Mouse (Mus musculus): ENCODE measurements around the gene Pnpla5. TPM values are rescaled to one million over a fixed set of nuclear protein-coding genes. Genes with fewer than 3 reads are reported as not detected.
"Not testable (repeated sequence)": the region's sequence is repeated elsewhere in the genome, so short reads cannot be mapped to it uniquely, and the experiment has no call there.

Pnpla5 gene
- polyA plus RNA-seq, 1 experiment = not detected

DNA sequence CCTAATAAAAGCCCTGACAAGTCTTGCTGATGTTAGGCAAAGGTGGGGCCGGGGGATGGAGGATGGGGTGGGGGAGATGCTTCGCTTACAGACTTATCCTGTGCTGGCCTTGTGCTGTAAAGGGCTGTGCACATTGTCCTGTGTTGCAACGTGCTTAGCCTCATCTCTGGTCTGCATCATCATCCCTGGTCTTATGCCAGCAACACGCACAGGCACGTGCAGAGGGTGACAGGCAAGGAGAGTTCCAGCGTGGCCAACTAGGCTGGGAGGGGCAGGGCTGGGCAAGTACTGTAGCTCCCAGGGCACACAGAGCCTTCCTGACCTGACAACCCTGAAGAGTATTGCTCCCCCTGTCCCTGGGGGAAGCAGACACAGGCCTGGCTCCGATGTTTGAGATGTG is 1.9 kb downstream of the Pnpla5 start:
- Histone ChIP-seq H3K4me1 (ENCODE audit: control insufficient read depth, insufficient read depth, low read length) (peaks cover 6% of the 10 kb centered on the region), H3K4me3 (ENCODE audit: insufficient read depth, low read length) (no peak overlapping the region), H3K27ac (ENCODE audit: insufficient read depth, low read depth, low read length) (no peak overlapping the region)
- TF ChIP-seq POLR2A (IDR thresholded peaks at IDR 0.05; ENCODE audit: borderline replicate concordance, low read depth, low read length) (no peak), CTCF (IDR thresholded peaks at IDR 0.05; ENCODE audit: low read depth, low read length) (no peak)

DNA sequence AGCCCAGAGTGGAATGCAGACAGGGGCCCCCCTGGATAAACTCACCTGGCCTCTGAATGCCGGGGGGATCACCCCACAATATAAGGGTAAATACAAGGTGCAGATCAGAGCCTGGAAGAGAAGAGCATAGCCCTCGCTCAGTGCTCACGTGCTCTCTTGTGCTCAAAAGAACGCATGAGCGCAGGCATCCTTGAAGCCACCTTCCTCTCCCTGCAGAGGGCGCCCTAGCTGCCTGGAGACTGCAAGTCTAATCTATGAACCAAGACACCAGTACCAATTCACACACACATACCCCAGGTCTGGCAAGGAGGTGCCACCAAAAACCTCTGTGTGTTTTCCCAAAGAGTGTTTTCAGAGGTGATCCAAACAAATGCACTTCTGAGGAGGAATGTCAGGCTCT is 2.4 kb downstream of the Pnpla5 start:
- H3K4me3 ChIP-seq (ENCODE audit: insufficient read depth, low read length) = no peak overlapping the region
- TF ChIP-seq POLR2A (IDR thresholded peaks at IDR 0.05; ENCODE audit: borderline replicate concordance, low read depth, low read length) = no peak
- peak; percentile 39 for TF ChIP-seq CTCF (IDR thresholded peaks at IDR 0.05; ENCODE audit: low read depth, low read length)
- peaks cover 2% of the 10 kb centered on the region; the same call in 1 of the 2 replicates for H3K4me1 ChIP-seq (ENCODE audit: control insufficient read depth, insufficient read depth, low read length)
- no peak overlapping the region for H3K27ac ChIP-seq (ENCODE audit: insufficient read depth, low read depth, low read length)

DNA sequence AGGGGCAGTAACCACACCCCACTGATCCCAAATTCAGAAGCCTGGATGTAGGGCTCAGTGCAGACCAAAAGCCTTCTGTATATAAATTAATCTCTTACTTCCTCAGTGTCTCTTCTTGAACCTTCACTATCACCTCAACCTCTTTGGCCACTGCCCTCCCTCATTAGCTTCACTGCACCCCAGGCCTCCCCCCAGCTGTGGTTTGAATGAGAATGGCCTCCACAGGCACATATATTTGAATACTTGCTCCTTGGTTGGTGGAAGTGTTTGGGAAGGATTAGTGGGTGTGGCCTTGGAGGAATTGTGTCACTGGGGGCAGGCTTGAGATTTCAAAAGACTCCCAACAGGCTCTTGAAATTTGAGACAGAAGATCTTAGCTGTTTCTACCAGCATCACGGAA is 6.5 kb downstream of the Pnpla5 start:
- Histone ChIP-seq H3K4me3 (ENCODE audit: insufficient read depth, low read length) (no peak overlapping the region), H3K27ac (ENCODE audit: insufficient read depth, low read depth, low read length) (no peak overlapping the region), H3K4me1 (ENCODE audit: control insufficient read depth, insufficient read depth, low read length) (no peaks in the 10 kb centered on the region)
- TF ChIP-seq CTCF (IDR thresholded peaks at IDR 0.05; ENCODE audit: low read depth, low read length) (no peak), POLR2A (IDR thresholded peaks at IDR 0.05; ENCODE audit: borderline replicate concordance, low read depth, low read length) (no peak)

DNA sequence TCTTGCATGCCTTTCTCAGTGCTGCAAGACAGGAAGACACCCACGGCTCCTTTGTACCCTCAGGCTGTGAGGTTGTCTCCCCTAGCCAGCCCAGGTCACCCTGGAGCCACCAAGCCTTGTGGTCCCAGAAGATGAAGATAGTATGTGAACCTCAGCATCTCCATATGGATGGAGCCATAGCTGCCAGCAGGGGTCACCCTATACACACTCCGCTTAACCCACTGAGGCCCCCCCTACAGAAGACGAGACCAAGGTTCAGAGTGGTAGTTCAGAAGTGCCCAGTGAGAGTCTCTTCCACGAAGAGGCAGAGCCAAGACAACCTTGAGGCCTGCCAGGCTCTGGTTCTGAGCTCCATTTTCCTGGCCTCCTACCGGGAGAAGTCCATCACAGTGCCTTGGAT is 7.2 kb downstream of the Pnpla5 start:
- Histone ChIP-seq H3K27ac (ENCODE audit: insufficient read depth, low read depth, low read length) (no peak overlapping the region), H3K4me1 (ENCODE audit: control insufficient read depth, insufficient read depth, low read length) (no peaks in the 10 kb centered on the region), H3K4me3 (ENCODE audit: insufficient read depth, low read length) (no peak overlapping the region)
- TF ChIP-seq CTCF (IDR thresholded peaks at IDR 0.05; ENCODE audit: low read depth, low read length) (peak; percentile 14; the same call in 1 of the 2 replicates), POLR2A (IDR thresholded peaks at IDR 0.05; ENCODE audit: borderline replicate concordance, low read depth, low read length) (no peak)

DNA sequence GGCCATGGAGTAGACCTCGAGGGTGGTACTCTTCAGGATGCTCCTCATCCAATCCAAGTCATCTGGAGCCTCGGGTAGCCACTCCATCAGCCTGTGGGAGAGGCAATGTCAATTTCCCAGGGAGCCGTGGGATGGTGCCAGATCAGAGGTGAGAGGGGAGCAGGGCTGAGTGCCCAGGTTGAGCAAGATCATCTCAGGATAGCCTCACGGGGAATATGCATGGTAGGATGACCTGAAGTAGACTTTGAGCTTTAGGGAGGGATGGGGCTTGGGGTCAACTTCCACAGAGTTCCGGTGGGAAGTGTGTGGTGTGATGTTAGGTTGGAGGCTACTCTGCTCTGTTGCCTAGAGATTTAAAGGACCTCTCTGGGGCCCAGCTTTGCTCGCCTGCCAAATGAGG is 9.1 kb downstream of the Pnpla5 start:
- TF ChIP-seq CTCF (IDR thresholded peaks at IDR 0.05; ENCODE audit: low read depth, low read length) (no peak), POLR2A (IDR thresholded peaks at IDR 0.05; ENCODE audit: borderline replicate concordance, low read depth, low read length) (no peak)
- H3K4me3 ChIP-seq (ENCODE audit: insufficient read depth, low read length) = no peak overlapping the region
- no peak overlapping the region for H3K27ac ChIP-seq (ENCODE audit: insufficient read depth, low read depth, low read length)
- no peaks in the 10 kb centered on the region for H3K4me1 ChIP-seq (ENCODE audit: control insufficient read depth, insufficient read depth, low read length)

DNA sequence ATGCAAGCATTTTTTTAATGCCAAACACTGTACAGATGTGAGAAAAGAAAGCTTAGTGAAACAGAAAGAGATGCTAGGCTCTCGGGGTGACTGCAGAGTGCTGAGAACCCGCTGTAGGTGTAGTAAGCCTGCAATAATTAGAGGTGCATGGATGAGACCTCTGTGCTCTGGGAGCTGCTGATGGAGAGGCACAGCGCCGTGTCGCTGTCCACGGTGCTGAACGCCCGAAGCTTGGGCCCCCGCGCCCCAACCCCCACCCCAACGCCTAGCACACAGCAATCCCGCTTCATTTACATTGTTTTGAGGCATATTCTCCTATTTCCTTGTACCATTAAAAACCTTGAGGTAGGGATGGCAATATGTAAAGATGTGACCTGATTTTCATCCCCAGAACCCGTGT is 14.1 kb downstream of the Pnpla5 start:
- no peak overlapping the region for H3K27ac ChIP-seq (ENCODE audit: insufficient read depth, low read depth, low read length)
- no peak overlapping the region for H3K4me3 ChIP-seq (ENCODE audit: insufficient read depth, low read length)
- no peak for TF ChIP-seq CTCF (IDR thresholded peaks at IDR 0.05; ENCODE audit: low read depth, low read length)
- TF ChIP-seq POLR2A (IDR thresholded peaks at IDR 0.05; ENCODE audit: borderline replicate concordance, low read depth, low read length) = no peak
- peaks cover 2% of the 10 kb centered on the region; the same call in 1 of the 2 replicates for H3K4me1 ChIP-seq (ENCODE audit: control insufficient read depth, insufficient read depth, low read length)

DNA sequence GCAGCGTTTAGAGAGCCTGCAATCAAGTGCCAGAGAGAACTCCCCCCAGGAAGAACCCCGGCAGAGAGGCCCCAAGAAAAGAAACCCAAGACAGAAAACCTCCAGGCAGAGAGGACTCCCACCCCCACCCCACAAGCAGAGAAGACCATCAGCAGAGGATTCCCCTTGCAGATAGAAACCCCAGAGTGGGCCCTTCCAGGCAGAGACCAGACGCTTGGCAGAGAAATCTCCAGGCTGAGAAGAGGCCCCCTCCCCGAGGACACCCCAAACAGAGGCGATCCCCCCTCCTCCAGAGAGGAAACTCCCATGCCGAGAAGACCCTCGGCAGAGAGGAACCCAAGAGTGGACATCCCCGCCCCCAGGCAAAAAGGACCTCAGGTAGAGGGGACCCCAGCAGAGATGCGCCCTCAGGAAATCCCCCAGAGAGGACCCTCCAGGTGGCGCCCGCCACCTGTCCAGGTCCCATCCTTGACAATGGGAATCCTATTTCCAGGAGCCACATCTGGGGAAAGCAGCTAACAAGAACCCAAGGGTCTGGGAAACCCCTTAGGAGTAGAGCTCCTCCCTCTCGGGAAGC is 17.0 kb downstream of the Pnpla5 start:
- H3K27ac ChIP-seq (ENCODE audit: insufficient read depth, low read depth, low read length) = no peak overlapping the region
- TF ChIP-seq POLR2A (IDR thresholded peaks at IDR 0.05; ENCODE audit: borderline replicate concordance, low read depth, low read length) = no peak
- TF ChIP-seq CTCF (IDR thresholded peaks at IDR 0.05; ENCODE audit: low read depth, low read length) = no peak
- peak overlapping the region; percentile 52 for H3K4me3 ChIP-seq (ENCODE audit: insufficient read depth, low read length)
- peaks cover 2% of the 10 kb centered on the region; the same call in 1 of the 2 replicates for H3K4me1 ChIP-seq (ENCODE audit: control insufficient read depth, insufficient read depth, low read length)

DNA sequence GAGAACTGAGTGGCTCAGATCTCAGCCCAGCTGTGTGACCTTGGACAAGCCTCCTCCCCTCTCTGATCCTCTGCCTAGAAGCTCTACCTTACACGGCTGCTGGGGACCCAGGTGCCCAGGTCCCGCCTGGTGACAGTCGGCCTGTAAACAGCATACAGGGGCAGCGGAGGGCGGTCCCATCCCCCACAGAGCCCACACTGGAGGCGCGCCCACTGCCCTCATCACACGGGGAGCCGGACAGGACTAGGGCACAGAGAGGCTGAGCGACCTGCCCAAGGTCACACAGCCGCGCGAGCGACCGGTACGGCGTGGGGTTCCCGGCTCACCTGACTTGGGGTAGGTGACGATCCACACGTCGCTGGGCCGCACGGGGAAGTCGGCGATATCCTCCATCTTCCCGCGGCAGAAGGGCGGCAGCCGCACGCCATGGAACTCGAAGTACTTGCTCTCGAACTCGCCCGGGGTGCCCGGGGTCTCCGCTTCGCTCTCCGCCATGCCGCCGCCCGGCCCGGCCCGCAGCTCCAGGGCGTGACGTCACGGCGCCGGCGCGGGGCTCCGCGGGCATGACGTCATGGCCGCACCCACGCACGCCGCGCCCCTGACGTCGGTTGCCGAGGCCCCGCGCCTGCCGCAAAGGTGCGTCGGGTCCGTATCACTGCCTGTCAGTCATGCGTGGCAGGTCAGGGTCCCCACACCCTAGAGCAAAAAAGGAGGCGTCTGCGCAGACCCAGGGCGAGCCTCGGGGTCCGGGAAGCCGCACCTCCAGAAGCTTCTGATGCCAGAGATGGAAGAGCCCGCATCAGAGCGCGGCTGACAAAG is 17.7 kb downstream of the Pnpla5 start, which contains the start of gene Sult4a1:
Gene Sult4a1 (minus strand): TSS at position 650 of the 819 bp plus-strand sequence.
- H3K27ac ChIP-seq (ENCODE audit: insufficient read depth, low read depth, low read length) = no peak within 1 kb of the TSS
- H3K4me3 ChIP-seq (ENCODE audit: insufficient read depth, low read length) = peak within 1 kb of the TSS; percentile 52
- TF ChIP-seq CTCF (IDR thresholded peaks at IDR 0.05; ENCODE audit: low read depth, low read length) (no peak), POLR2A (IDR thresholded peaks at IDR 0.05; ENCODE audit: borderline replicate concordance, low read depth, low read length) (no peak)
- peaks cover 2% of the 10 kb centered on the region; the same call in 1 of the 2 replicates for H3K4me1 ChIP-seq (ENCODE audit: control insufficient read depth, insufficient read depth, low read length)

DNA sequence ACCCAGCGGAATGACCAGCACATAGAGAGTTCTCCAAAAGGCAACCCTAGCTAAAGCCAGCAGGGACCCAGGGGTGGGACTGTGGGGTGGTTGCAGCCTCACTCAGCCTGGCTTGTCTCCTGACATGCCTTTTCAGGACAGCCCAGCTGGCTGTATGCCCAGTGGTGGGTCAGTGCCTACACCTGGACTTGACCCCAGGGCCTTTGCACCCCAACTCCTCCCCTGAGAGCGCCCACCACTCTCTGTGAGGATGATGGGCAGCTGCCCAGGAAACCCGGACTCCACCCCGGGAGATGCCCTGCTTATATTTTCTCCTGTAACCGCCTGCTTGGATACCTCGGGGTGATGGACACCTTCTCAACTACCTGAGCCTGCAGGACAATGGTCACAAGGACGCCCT is 18.3 kb downstream of the Pnpla5 start:
- Histone ChIP-seq H3K27ac (ENCODE audit: insufficient read depth, low read depth, low read length) (no peak overlapping the region), H3K4me3 (ENCODE audit: insufficient read depth, low read length) (no peak overlapping the region), H3K4me1 (ENCODE audit: control insufficient read depth, insufficient read depth, low read length) (peaks cover 2% of the 10 kb centered on the region; the same call in 1 of the 2 replicates)
- TF ChIP-seq CTCF (IDR thresholded peaks at IDR 0.05; ENCODE audit: low read depth, low read length) (no peak), POLR2A (IDR thresholded peaks at IDR 0.05; ENCODE audit: borderline replicate concordance, low read depth, low read length) (no peak)

DNA sequence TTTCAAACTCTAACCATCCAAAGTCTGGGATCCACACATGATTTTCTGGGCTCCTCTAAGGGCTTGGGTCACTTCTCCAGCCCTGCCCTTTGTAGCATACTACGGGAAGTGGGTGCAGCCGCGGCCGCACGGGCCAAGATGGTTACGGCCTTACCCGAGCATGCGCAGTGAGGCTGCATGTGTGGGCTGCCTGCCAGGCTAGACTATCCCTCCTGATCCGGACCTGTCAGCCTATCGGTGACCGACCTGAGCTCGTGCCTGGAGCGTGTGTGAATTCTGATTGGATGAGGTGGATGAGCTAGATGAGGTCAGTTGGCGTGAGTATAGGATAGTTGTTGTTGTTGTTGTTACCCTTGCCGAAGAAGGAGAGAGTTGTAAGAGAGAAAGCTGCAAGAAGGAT is 25.4 kb downstream of the Pnpla5 start:
- H3K4me3 ChIP-seq (ENCODE audit: insufficient read depth, low read length); H3K4me1 ChIP-seq (ENCODE audit: control insufficient read depth, insufficient read depth, low read length); H3K27ac ChIP-seq (ENCODE audit: insufficient read depth, low read depth, low read length): not testable (repeated sequence)

Data from bone marrow macrophage, adult 2 months (primary cell).